Mouse (Mus musculus): ENCODE measurements at regions not wholly inside any gene's neighbourhood (a gene's known extent, or its start where the extent isn't known, plus 50 kb on each side); places are given as distances from the start of the nearest gene placed in this dataset.
A peak's percentile ranks its signal among the peaks of the same experiment; 100 is the strongest.
"Not testable (repeated sequence)": the region's sequence is repeated elsewhere in the genome, so short reads cannot be mapped to it uniquely, and the experiment has no call there.

DNA sequence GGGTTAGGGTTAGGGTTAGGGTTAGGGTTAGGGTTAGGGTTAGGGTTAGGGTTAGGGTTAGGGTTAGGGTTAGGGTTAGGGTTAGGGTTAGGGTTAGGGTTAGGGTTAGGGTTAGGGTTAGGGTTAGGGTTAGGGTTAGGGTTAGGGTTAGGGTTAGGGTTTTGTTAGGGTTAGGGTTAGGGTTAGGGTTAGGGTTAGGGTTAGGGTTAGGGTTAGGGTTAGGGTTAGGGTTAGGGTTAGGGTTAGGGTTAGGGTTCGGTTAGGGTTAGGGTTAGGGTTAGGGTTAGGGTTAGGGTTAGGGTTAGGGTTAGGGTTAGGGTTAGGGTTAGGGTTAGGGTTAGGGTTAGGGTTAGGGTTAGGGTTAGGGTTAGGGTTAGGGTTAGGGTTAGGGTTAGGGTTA, 124.7 kb upstream of the Fgf14 start:
- not testable (repeated sequence) for H3K4me1 ChIP-seq; H3K27ac ChIP-seq; H3K9me3 ChIP-seq (replicated peaks); H3K4me2 ChIP-seq; ATAC-seq; H3K4me3 ChIP-seq; H3K27me3 ChIP-seq; H3K9ac ChIP-seq; H3K36me3 ChIP-seq (ENCODE audit: poor library complexity, severe bottlenecking)
- 33% methylated on average over 1 of the region's 1 CpGs for WGBS

DNA sequence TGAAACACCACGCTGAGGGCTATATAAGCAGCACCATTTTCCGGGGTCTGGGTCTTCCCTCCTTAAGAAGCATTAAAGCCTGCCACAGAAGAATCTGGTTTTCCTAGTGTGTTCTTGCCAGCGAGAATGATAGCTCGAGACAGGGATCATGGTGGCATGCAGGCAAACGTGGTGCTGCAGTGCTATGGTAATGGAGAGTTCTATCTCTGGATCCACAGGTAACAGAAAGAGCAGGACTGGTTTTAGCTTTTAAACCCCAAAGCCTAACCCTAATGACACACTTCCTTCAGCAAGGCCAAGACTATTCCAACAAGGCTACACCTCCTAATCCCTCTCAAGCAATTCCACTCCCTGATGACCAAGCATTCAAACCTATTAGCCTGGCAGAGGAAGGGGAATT, 123.5 kb upstream of the Fgf14 start:
- Histone ChIP-seq H3K4me3 (no peak overlapping the region), H3K4me2 (no peak overlapping the region), H3K36me3 (ENCODE audit: poor library complexity, severe bottlenecking) (no peaks in the 10 kb centered on the region), H3K9ac (no peak overlapping the region), H3K27ac (no peak overlapping the region), H3K9me3 (replicated peaks) (no peaks in the 10 kb centered on the region), H3K4me1 (no peaks in the 10 kb centered on the region), H3K27me3 (no peaks in the 10 kb centered on the region)
- ATAC-seq, result no peak
- WGBS, result 91% methylated on average over 5 of the region's 5 CpGs

DNA sequence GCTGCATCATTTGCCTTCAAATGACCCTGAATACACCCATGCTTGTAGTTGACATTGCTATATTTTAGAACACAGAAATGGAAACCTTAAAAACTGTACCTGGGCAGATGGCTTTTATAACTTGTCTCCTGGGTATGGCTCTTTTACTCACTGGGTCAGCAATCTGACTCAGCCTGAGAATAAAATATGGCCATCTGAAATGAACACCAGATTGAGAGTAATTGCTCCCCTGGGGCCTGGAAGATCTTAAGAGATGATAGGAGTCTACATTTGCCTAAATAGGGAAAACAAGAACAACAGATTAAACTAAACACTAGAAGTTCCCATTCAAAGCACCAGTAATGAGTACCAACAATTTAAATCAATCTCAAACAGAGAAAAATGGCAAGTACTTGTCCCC, 98.5 kb upstream of the Fgf14 start:
- no peak overlapping the region for H3K27ac ChIP-seq
- no peaks in the 10 kb centered on the region for H3K9me3 ChIP-seq (replicated peaks)
- no peaks in the 10 kb centered on the region for H3K36me3 ChIP-seq (ENCODE audit: poor library complexity, severe bottlenecking)
- no peaks in the 10 kb centered on the region for H3K4me1 ChIP-seq
- H3K4me3 ChIP-seq, result no peak overlapping the region
- ATAC-seq, result no peak
- no peaks in the 10 kb centered on the region for H3K27me3 ChIP-seq
- no peak overlapping the region for H3K4me2 ChIP-seq
- H3K9ac ChIP-seq, result no peak overlapping the region

DNA sequence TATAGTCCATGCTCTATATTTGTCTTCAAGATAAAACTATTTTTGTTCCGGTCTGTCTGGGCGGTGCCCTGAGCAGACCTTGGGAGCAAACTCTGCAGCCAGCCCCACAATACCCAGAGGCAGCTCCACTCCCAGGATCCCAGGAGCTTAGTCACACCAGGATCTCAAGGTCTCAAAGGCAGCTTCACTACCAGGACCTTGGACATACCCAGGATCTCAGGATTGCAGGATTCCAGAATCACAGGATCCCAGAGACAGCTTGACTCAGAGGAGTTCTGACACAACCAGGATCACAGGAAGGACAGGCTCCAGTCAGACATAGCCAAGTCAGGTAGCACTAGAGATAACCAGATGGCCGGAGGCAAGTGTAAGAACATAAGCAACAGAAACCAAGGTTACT, 91.1 kb upstream of the Fgf14 start:
- no peaks in the 10 kb centered on the region for H3K36me3 ChIP-seq (ENCODE audit: poor library complexity, severe bottlenecking)
- H3K4me1 ChIP-seq, result no peaks in the 10 kb centered on the region
- H3K27ac ChIP-seq, result no peak overlapping the region
- no peak overlapping the region for H3K9ac ChIP-seq
- H3K4me3 ChIP-seq, result no peak overlapping the region
- no peak overlapping the region for H3K4me2 ChIP-seq
- no peaks in the 10 kb centered on the region for H3K27me3 ChIP-seq
- ATAC-seq, result no peak
- 90% methylated on average over 3 of the region's 3 CpGs for WGBS
- H3K9me3 ChIP-seq (replicated peaks), result no peaks in the 10 kb centered on the region

GRCm38 (mm10) chr14:124767234-124767633, 90.3 kb upstream of the Fgf14 start:
- H3K9ac ChIP-seq, result no peak overlapping the region
- H3K4me1 ChIP-seq, result no peaks in the 10 kb centered on the region
- no peak for ATAC-seq
- H3K27ac ChIP-seq, result no peak overlapping the region
- H3K27me3 ChIP-seq, result no peaks in the 10 kb centered on the region
- 84% methylated on average over 2 of the region's 2 CpGs for WGBS
- no peaks in the 10 kb centered on the region for H3K9me3 ChIP-seq (replicated peaks)
- no peak overlapping the region for H3K4me3 ChIP-seq
- H3K36me3 ChIP-seq (ENCODE audit: poor library complexity, severe bottlenecking), result no peaks in the 10 kb centered on the region
- no peak overlapping the region for H3K4me2 ChIP-seq

DNA sequence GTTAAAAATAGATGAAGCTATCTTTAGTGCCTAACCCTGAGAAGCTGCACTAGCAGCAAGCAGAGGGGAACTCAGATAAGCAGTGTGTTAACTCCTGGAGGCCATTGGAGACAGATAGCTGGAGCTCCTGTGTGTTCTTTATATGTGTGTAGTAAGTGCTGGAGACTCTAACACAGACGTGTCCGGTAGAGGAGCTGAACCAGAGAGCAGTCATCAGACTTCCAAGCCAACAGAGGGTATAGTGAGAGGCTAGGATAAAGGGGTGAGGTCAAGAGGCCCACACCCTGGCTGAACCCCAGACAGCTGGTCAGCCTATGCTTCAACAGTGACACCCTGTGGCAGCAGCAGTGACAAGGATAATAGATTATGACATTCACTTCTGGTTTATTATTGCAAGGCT, 65.6 kb upstream of the Fgf14 start:
- no peak overlapping the region for H3K4me2 ChIP-seq
- no peaks in the 10 kb centered on the region for H3K9me3 ChIP-seq (replicated peaks)
- H3K27ac ChIP-seq, result no peak overlapping the region
- no peaks in the 10 kb centered on the region for H3K36me3 ChIP-seq (ENCODE audit: poor library complexity, severe bottlenecking)
- H3K4me3 ChIP-seq, result no peak overlapping the region
- H3K9ac ChIP-seq, result no peak overlapping the region
- H3K27me3 ChIP-seq, result no peaks in the 10 kb centered on the region
- WGBS, result 36% methylated on average over 2 of the region's 2 CpGs
- ATAC-seq, result peak; percentile 50; the same call in 1 of the 2 replicates
- H3K4me1 ChIP-seq, result no peaks in the 10 kb centered on the region

Measured in forebrain, embryonic 13.5 days (tissue).